In the genomic region with DNA sequence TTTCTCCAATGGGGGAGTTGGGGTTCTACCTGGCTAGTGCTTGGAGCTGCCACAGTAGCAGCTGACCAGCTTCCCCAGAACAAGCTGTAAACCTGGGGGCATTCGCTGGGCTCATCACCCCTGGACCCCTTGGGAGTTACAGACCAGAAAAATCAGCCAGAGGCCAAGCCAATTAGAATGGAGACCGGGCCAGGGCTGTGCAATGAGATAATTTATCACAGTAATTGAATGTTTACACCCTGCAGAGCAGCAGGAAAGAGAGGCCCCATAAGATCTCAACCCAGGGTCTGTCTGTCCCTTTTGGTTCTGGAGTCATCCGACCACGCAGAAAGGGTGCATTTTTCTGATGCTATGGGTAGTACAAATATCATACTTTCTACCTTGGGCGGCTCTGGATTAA, we compare ENCODE assay signal across 10 mouse cellular contexts. TPM values are rescaled to one million over a fixed set of nuclear protein-coding genes. Genes with fewer than 3 reads are reported as not detected.
DNase-seq lines count a peak whose midpoint lies in the region; ATAC-seq and TF ChIP-seq lines count a peak whose summit lies in the region.
"Had no signal": no experiment of that assay in that cellular context is flagged by ENCODE, and none has a peak within 500 bp of the region (broad histone marks: within the 10 kb centered on the region; RNA-seq: fewer than 3 reads in every experiment).

No protein-coding gene starts in this region.

- no peak overlapping the region for H3K27ac ChIP-seq in heart, embryonic 14.5 days (replicated peaks in 1 of 2; ENCODE audit: control insufficient read depth in 1 of 2, insufficient read depth in 1 of 2, low read depth in 2 of 2, low read length in 2 of 2)
- peak overlapping the region; percentile 98 for H3K27ac ChIP-seq in bone marrow, adult 2 months (ENCODE audit: control insufficient read depth, insufficient read depth, low read depth, low read length, poor library complexity)
- H3K27ac ChIP-seq in hindbrain, embryonic 13.5 days: peak overlapping the region; percentile 97; the same call in 1 of the 2 replicates
- no peak overlapping the region; the same call in 1 of the 2 replicates for H3K27ac ChIP-seq in midbrain, embryonic 14.5 days (replicated peaks; ENCODE audit: low read depth, low read length)

- intact Hi-C loops in heart, postnatal 10 days (cut with DNase I): no loop called here
- intact Hi-C loops in left cerebral cortex, postnatal 10 days (cut with DNase I): no loop called here

- TF ChIP-seq CTCF in bone marrow, adult 2 months (IDR thresholded peaks at IDR 0.05; ENCODE audit: control insufficient read depth, insufficient read depth, low read length): no peak

- peak overlapping the region in 1 of 2 experiments; percentile 83; a peak in 3 of 4 replicates for H3K4me3 ChIP-seq in heart, embryonic 14.5 days (ENCODE audit: control insufficient read depth in 1 of 2, insufficient read depth in 1 of 2, low read depth in 1 of 2, low read length in 2 of 2)
- H3K4me3 ChIP-seq in bone marrow, adult 2 months (replicated peaks; ENCODE audit: control insufficient read depth, low read depth, low read length): peak overlapping the region; percentile 96
- peak overlapping the region; percentile 81 for H3K4me3 ChIP-seq in hindbrain, embryonic 13.5 days
- H3K4me3 ChIP-seq in midbrain, embryonic 14.5 days (replicated peaks; ENCODE audit: low read depth, low read length): peak overlapping the region; percentile 83

- peak overlapping the region; percentile 99 for H3K4me2 ChIP-seq in heart, embryonic 14.5 days (ENCODE audit: low read length)
- peak overlapping the region; percentile 93 for H3K4me2 ChIP-seq in hindbrain, embryonic 13.5 days
- peak overlapping the region; percentile 84 for H3K4me2 ChIP-seq in midbrain, embryonic 14.5 days (ENCODE audit: low read length)

- ATAC-seq in heart, embryonic 14.5 days (ENCODE audit: insufficient number of reproducible peaks, insufficient read depth, low FRiP score, low read depth): no peak
- ATAC-seq in hindbrain, embryonic 13.5 days (ENCODE audit: low FRiP score): no peak
- ATAC-seq in midbrain, embryonic 14.5 days (ENCODE audit: low FRiP score, low TSS enrichment): no peak
- ATAC-seq in activated CD4-positive, CD25-positive, alpha-beta regulatory T cell, adult 4 months: no peak
- ATAC-seq: Patski had no signal

- TF ChIP-seq POLR2A in bone marrow, adult 2 months (IDR thresholded peaks at IDR 0.05; ENCODE audit: borderline replicate concordance, control insufficient read depth, low read depth, low read length): no peak

- no peaks in the 10 kb centered on the region for H3K36me3 ChIP-seq in heart, embryonic 14.5 days (ENCODE audit: control insufficient read depth, insufficient read depth, low read length)
- no peaks in the 10 kb centered on the region for H3K36me3 ChIP-seq in hindbrain, embryonic 13.5 days
- H3K36me3 ChIP-seq in midbrain, embryonic 14.5 days (ENCODE audit: control insufficient read depth, insufficient read depth, low read length): no peaks in the 10 kb centered on the region

- peaks cover 61 to 70% of the 10 kb centered on the region in 2 experiments for H3K4me1 ChIP-seq in heart, embryonic 14.5 days (ENCODE audit: control insufficient read depth in 2 of 2, insufficient read depth in 2 of 2, low read length in 2 of 2)
- peaks cover 13% of the 10 kb centered on the region for H3K4me1 ChIP-seq in bone marrow, adult 2 months (ENCODE audit: control insufficient read depth, insufficient read depth, low read length)
- peaks cover 85% of the 10 kb centered on the region for H3K4me1 ChIP-seq in hindbrain, embryonic 13.5 days (replicated peaks)
- H3K4me1 ChIP-seq in midbrain, embryonic 14.5 days (ENCODE audit: control insufficient read depth, insufficient read depth, low read length): peaks cover 50% of the 10 kb centered on the region

- peak overlapping the region; percentile 93 for H3K9ac ChIP-seq in heart, embryonic 14.5 days (ENCODE audit: low read length)
- peak overlapping the region; percentile 95 for H3K9ac ChIP-seq in hindbrain, embryonic 13.5 days
- H3K9ac ChIP-seq in midbrain, embryonic 14.5 days (replicated peaks; ENCODE audit: low read length): no peak overlapping the region; the same call in 1 of the 2 replicates

- WGBS in heart, embryonic 14.5 days: 37% methylated on average over 5 of the region's 5 CpGs
- WGBS in bone marrow, adult 2 months: 23% methylated on average over 5 of the region's 5 CpGs
- 14% methylated on average over 5 of the region's 5 CpGs for WGBS in hindbrain, embryonic 13.5 days
- 17% methylated on average over 5 of the region's 5 CpGs for WGBS in midbrain, embryonic 14.5 days

- no peaks in the 10 kb centered on the region for H3K27me3 ChIP-seq in heart, embryonic 14.5 days (ENCODE audit: control insufficient read depth, insufficient read depth, low read length)
- H3K27me3 ChIP-seq in hindbrain, embryonic 13.5 days: no peaks in the 10 kb centered on the region
- H3K27me3 ChIP-seq in midbrain, embryonic 14.5 days (ENCODE audit: control insufficient read depth, insufficient read depth, low read length): no peaks in the 10 kb centered on the region
- H3K27me3 ChIP-seq: Patski had no signal

- no peak for DNase-seq in heart, postnatal 10 days
- no peak for DNase-seq in midbrain, embryonic 14.5 days
- no peak for DNase-seq in left cerebral cortex, postnatal 10 days (ENCODE audit: extremely low spot score in 1 of 2, low spot score in 2 of 2)
- no peak for DNase-seq in frontal cortex, postnatal 10 days (ENCODE audit: low spot score in 2 of 2)
- DNase-seq: kidney, adult 11 months had no signal

- H3K9me3 ChIP-seq in heart, embryonic 14.5 days (ENCODE audit: control insufficient read depth, low read length): no peaks in the 10 kb centered on the region
- no peaks in the 10 kb centered on the region for H3K9me3 ChIP-seq in hindbrain, embryonic 13.5 days
- no peaks in the 10 kb centered on the region for H3K9me3 ChIP-seq in midbrain, embryonic 14.5 days (ENCODE audit: control insufficient read depth, low read length)

RNA-seq across cellular contexts. Expression of a gene that starts 26.9 kb away (rescaled TPM):
- polyA plus RNA-seq in heart, embryonic 14.5 days (2014; fragmentation: Nextera tagmentation; extraction: Ambion mirVana): 7.1 and 7.4 TPM in 2 replicates
- 10 to 100 TPM; 19.5 to 20.3 TPM for total RNA-seq in heart, postnatal 10 days (2021)
- polyA plus RNA-seq in bone marrow, adult 2 months (2011; ENCODE audit: insufficient read depth, insufficient read length, low replicate concordance, missing spikeins): 12.5 and 20.0 TPM in 2 replicates
- 4.5 and 5.1 TPM in 2 replicates for polyA plus RNA-seq in hindbrain, embryonic 13.5 days (2015; fragmentation: Nextera tagmentation; extraction: Ambion mirVana)
- 2.7 and 4.3 TPM in 2 replicates for polyA plus RNA-seq in midbrain, embryonic 14.5 days (2014; fragmentation: Nextera tagmentation; extraction: Ambion mirVana)
- polyA plus RNA-seq in activated CD4-positive, CD25-positive, alpha-beta regulatory T cell, adult 4 months (2017; shearing (Covaris generic)): 1 to 10 TPM; 6.8 to 7.1 TPM
- total RNA-seq in left cerebral cortex, postnatal 10 days (2021): 10 to 100 TPM; 12.3 to 13.5 TPM

RNA-seq across cellular contexts. Expression of a gene that starts 43.5 kb away (rescaled TPM):
- 0.43 and 0.68 TPM in 2 replicates for polyA plus RNA-seq in heart, embryonic 14.5 days (2014; fragmentation: Nextera tagmentation; extraction: Ambion mirVana)
- under 1 TPM; 0.35 to 0.43 TPM for total RNA-seq in heart, postnatal 10 days (2021)
- 1.8 and 2.8 TPM in 2 replicates for polyA plus RNA-seq in bone marrow, adult 2 months (2011; ENCODE audit: insufficient read depth, insufficient read length, low replicate concordance, missing spikeins)
- polyA plus RNA-seq in hindbrain, embryonic 13.5 days (2015; fragmentation: Nextera tagmentation; extraction: Ambion mirVana): 3.5 and 3.8 TPM in 2 replicates
- 5.4 and 6.2 TPM in 2 replicates for polyA plus RNA-seq in midbrain, embryonic 14.5 days (2014; fragmentation: Nextera tagmentation; extraction: Ambion mirVana)
- not detected for polyA plus RNA-seq in activated CD4-positive, CD25-positive, alpha-beta regulatory T cell, adult 4 months (2017; shearing (Covaris generic))
- 1 to 10 TPM; 7.0 to 8.5 TPM for total RNA-seq in left cerebral cortex, postnatal 10 days (2021)

Comparison
In these comparisons a context has a peak if more than half of its experiments do, and no peak if none do; other contexts are left out.
1. H3K27ac ChIP-seq: peak in bone marrow, adult 2 months (single experiment) and hindbrain, embryonic 13.5 days (single experiment); none in heart, embryonic 14.5 days (0 of 2) and midbrain, embryonic 14.5 days (single experiment).
2. Peak in every context shown above with its lines, with median percentiles within 50 percentile points of each other: H3K4me2 ChIP-seq.